Mouse (Mus musculus) C2C12 (cell line): ENCODE measurements around the gene Echdc3. TPM values are rescaled to one million over a fixed set of nuclear protein-coding genes. Genes with fewer than 3 reads are reported as not detected.

Experiments
- H3K27me3 ChIP-seq: one replicate; pipeline ENCODE4 v1.6.1; 2011; ENCODE audit not compliant: control insufficient read depth, insufficient read depth, insufficient read length
- H3K36me3 ChIP-seq: one replicate; pipeline ENCODE4 v1.6.1; 2011; ENCODE audit not compliant: control insufficient read depth, insufficient read depth
- H3K4me3 ChIP-seq: one replicate; pipeline ENCODE4 v1.5.1; 2011; ENCODE audit warnings: mild to moderate bottlenecking, control low read depth; ENCODE audit not compliant: poor library complexity, insufficient read depth, severe bottlenecking
- H3K79me2 ChIP-seq: one replicate; pipeline ENCODE4 v1.6.1; 2011; ENCODE audit not compliant: control insufficient read depth, insufficient read depth
- H3K79me3 ChIP-seq: one replicate; pipeline ENCODE4 v1.6.1; 2011; ENCODE audit warnings: low read depth, control low read depth
- H3ac ChIP-seq: one replicate; pipeline ENCODE3; 2011; ENCODE audit warnings: low read depth; ENCODE audit not compliant: control insufficient read depth, insufficient read length
- CEBPB ChIP-seq: IDR thresholded peaks from one replicate; pipeline ENCODE4 v1.6.1; 2011; ENCODE audit warnings: low read depth, mild to moderate bottlenecking, control low read depth, moderate library complexity
- CTCF ChIP-seq: IDR thresholded peaks from one replicate; pipeline ENCODE4 v1.5.1; 2011; ENCODE audit not compliant: control insufficient read depth, insufficient read depth, insufficient read length
- FOSL1 ChIP-seq: IDR thresholded peaks from one replicate; pipeline ENCODE4 v1.8.0; 2011; ENCODE audit warnings: mild to moderate bottlenecking, low read length; ENCODE audit not compliant: poor library complexity, insufficient read depth, severe bottlenecking
- MAX ChIP-seq: IDR thresholded peaks from one replicate; pipeline ENCODE4 v1.6.1; 2011; ENCODE audit warnings: mild to moderate bottlenecking, control low read depth
- MYOD1 ChIP-seq: IDR thresholded peaks from one replicate; pipeline ENCODE4 v1.6.1; 2011; ENCODE audit warnings: low read depth; ENCODE audit not compliant: control insufficient read depth, insufficient read length
- MYOG ChIP-seq: IDR thresholded peaks from one replicate; pipeline ENCODE4 v1.6.1; 2011; ENCODE audit not compliant: control insufficient read depth, insufficient read length; ENCODE audit errors: extremely low read depth
- USF1 ChIP-seq: IDR thresholded peaks from one replicate; pipeline ENCODE4 v1.6.1; 2011; ENCODE audit warnings: low read depth, mild to moderate bottlenecking, control low read depth, moderate library complexity
- polyA plus RNA-seq: library from polyadenylated mRNA; unstranded; fragments of >200 nt; fragmentation: generic; extraction: Trizol; gene quantifications from one replicate; pipeline ENCODE4 v1.2.1, GENCODE M21; 2012; ENCODE audit warnings: missing spikeins

Gene Echdc3
- polyA plus RNA-seq, 1 experiment = 2.9 TPM

DNA sequence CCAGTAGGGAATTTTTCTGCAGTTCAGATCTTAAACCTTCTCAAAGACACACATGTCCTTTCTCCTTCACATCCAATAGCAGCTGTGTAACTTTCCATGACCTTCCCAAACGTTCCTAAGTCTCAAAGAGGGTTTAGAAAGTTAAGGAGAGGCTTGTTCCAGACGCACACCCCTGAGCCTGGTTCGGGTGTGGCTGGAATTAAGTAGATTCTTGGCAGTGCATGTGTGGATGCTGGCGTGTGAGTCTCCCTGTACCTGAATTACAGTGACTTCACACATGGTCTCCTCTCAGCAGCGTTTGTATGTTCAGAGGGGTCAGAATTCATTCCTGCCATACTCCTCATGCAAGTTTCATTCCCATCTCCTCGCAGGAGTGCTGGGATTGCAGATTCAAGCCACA is 18.0 kb upstream of the Echdc3 start:
- H3ac ChIP-seq = no peak overlapping the region
- no peak overlapping the region for H3K4me3 ChIP-seq
- H3K36me3 ChIP-seq = no peaks in the 10 kb centered on the region
- TF ChIP-seq USF1 = no peak
- TF ChIP-seq CEBPB = no peak
- no peak for TF ChIP-seq CTCF
- TF ChIP-seq MYOD1 = no peak
- no peak for TF ChIP-seq FOSL1
- no peak for TF ChIP-seq MAX
- no peak for TF ChIP-seq MYOG
- no peaks in the 10 kb centered on the region for H3K27me3 ChIP-seq
- no peaks in the 10 kb centered on the region for H3K79me3 ChIP-seq
- no peaks in the 10 kb centered on the region for H3K79me2 ChIP-seq

DNA sequence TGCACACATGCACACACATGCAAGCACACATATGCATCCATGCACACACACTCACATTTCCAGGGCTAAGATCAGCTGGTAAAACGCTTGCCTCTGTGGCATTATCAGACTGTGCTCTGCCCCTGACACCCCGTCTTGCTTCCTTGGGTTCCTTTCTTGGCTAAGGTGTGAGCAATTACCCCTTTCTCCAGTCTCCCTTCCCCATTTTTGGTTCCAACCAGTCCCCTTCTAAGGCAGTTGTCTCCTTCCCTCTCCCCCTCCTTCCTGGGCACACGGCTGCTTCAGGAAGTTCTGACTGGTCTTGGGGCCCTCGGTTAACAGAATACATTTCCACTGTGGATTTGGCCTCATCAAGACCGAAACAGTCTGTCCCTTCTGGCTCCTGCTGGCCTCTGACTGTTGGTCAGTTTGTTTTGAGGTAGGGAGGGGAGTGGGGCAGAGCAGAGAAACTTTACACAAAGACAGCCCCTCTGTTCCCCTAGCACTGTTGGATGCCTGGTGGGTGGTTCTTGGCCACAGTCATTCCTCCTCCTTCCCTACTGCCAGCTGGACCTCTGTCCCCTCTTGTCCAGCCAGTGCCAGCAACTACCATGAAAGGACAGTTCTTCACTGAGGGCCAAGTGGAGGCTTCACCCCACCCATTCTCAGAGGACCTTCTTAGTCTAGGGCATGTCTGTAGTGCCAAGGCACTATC is 16.9 kb upstream of the Echdc3 start:
- Histone ChIP-seq H3ac (no peak overlapping the region), H3K4me3 (no peak overlapping the region), H3K36me3 (no peaks in the 10 kb centered on the region), H3K79me2 (no peaks in the 10 kb centered on the region), H3K27me3 (no peaks in the 10 kb centered on the region), H3K79me3 (no peaks in the 10 kb centered on the region)
- TF ChIP-seq MAX (no peak), CEBPB (no peak), FOSL1 (no peak), CTCF (no peak), USF1 (no peak), MYOG (no peak), MYOD1 (no peak)

DNA sequence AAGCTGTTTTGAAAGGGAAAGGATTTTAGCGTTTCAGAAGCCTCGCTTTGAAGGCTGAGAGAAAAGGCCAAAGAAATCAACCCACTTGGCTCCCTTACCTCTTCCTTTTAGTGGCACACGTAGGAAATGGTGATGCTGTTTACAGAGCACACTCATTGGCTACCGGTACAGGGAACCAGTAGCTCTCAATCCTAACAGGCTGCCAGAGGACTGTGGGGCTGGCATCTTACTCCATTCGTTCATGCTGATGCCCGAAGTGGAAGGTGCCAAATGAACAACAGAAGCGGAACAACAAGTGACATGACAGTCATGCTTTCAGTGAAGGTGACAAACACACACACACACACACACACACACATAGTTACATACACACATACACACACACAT is 14.2 kb upstream of the Echdc3 start:
- no peak overlapping the region for H3ac ChIP-seq
- no peaks in the 10 kb centered on the region for H3K79me3 ChIP-seq
- H3K79me2 ChIP-seq = no peaks in the 10 kb centered on the region
- TF ChIP-seq FOSL1 (no peak), CTCF (no peak), CEBPB (no peak), USF1 (no peak), MYOG (no peak), MAX (no peak), MYOD1 (no peak)
- no peaks in the 10 kb centered on the region for H3K27me3 ChIP-seq
- H3K4me3 ChIP-seq = no peak overlapping the region
- no peaks in the 10 kb centered on the region for H3K36me3 ChIP-seq

DNA sequence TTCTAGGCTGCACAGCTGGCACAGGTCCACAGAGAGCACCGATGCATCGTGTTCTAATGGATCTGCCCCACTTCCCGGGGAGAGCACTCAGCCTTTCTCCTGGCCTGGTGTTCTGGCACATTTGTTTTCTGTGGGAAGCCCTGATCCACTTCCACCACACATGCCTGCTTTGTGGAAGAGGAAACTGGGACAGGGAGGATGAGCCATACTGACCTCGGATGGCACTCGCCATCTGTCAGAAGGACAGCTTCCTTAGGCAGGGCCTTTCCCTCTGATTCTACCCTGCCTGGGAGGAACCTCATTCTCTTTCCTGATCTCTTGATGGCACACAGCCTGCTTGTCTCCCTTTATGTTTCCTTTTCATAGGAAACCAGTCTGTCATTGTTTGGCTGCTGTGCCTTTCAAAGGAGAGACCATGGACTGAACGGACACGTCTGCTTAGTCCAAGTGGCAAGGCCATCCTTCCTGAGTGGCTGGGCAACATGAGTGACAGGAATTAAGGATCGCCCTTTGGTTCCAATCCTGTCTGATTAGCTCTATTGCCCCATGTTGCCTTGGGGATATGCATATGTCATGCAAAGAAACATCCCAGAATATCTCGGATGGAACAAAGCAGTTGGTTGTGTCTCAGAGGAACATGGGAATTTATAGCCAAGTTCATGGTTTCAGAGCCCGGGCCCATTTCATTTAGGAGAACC is 13.7 kb upstream of the Echdc3 start:
- Histone ChIP-seq H3K79me3 (no peaks in the 10 kb centered on the region), H3K27me3 (no peaks in the 10 kb centered on the region), H3K36me3 (no peaks in the 10 kb centered on the region), H3ac (no peak overlapping the region), H3K79me2 (no peaks in the 10 kb centered on the region), H3K4me3 (no peak overlapping the region)
- TF ChIP-seq FOSL1 (no peak), MYOG (no peak), MAX (no peak), USF1 (no peak), CEBPB (no peak), CTCF (no peak), MYOD1 (no peak)

DNA sequence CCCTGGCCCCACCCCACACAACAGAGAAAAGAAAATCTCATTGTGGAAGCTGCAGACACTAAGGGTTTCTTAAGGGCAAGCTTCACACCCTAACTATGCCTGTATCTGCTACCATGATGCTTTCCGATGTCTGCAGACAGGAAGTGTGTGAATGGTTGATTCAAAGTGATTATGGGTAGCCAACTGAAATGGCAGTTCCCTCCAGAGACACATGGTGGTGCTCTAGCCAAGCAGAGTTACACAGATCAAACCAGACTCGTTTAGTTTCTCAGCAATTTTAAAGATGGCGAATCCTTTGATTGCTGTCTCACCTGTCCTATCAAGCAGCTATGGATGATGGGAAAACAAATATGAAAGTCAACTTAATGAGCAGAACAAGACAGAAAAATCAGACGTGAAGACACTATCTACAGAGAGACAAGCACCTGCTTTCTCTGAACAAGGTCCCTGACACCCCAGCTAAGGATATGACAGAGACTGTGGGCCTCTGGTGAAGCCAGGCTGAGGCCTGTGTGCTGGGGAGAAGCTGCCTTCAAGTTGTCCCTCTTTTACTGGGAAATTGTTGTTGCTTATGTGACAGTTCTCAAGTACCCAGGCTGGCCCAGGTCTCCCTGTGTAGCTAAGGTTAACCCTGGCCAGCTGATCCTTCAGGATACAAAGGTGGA is 7.4 kb upstream of the Echdc3 start:
- no peaks in the 10 kb centered on the region for H3K79me3 ChIP-seq
- no peak for TF ChIP-seq FOSL1
- TF ChIP-seq CTCF = peak; percentile 47
- TF ChIP-seq MYOD1 = no peak
- TF ChIP-seq MYOG = no peak
- TF ChIP-seq CEBPB = no peak
- TF ChIP-seq USF1 = no peak
- TF ChIP-seq MAX = peak; percentile 52
- no peaks in the 10 kb centered on the region for H3K36me3 ChIP-seq
- no peaks in the 10 kb centered on the region for H3K27me3 ChIP-seq
- H3K4me3 ChIP-seq = no peak overlapping the region
- H3K79me2 ChIP-seq = no peaks in the 10 kb centered on the region
- H3ac ChIP-seq = no peak overlapping the region
